Mouse (Mus musculus): Measurements from ENCODE around the gene Rassf6.
A peak's percentile ranks its signal among the peaks of the same experiment; 100 is the strongest.
"Not testable (repeated sequence)": the region's sequence is repeated elsewhere in the genome, so short reads cannot be mapped to it uniquely, and the experiment has no call there.

The Rassf6 gene

DNA sequence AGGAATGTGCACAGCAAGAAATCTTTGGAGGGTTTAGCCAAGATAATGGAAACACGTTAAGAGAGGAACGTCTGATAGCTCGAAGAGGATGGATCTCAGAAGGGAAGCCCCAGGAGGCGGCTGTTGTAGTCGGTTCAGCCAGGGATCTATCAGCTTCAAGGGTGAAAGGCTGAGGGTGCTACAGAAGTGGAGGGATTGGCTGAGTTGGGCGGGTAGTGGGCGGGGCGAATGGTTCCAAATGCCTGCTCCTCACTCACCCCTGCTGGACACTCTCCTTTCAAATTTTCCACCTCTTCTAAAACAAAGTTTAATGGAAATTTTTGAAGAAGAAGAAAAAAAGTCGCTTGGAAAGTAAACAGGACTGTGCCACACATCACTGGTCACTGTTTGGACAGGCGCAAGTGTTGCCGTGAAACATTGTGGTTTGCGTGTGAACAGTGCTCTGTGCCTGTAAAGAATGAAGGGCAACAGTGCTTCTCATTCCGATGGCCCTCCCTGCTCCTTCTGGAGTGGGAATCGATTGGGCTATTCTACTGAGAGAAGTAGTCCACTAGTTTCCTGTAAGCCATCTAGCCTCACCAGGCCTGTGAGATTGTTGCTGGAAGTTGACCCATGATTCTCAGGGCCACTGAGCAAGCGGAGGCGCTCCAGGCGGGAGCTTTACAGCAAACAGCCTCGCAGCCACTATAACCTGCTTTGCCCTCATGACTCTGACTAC, 15.6 kb downstream of the Rassf6 start:
- ATAC-seq (ENCODE audit: low TSS enrichment) = no peak

DNA sequence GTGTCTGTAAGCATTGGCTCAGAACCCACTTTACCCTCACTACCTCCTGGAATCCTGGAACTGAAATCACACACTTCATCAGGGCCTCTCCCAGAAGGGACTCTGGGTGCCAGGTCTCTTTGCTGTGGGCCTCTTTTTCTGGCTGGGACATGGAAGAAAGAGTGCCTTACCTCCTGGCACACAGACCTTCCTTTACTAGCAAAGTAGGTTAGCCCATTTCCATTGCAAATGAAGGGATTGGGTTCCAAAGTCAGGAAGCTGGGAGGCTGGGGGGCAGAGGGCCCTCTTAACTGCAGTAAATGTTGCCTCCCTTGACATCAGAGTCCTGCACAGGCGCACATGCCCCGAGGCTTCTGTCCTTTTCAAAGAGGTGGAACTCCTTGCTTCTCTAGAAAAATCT, 17.2 kb downstream of the Rassf6 start:
- peak; percentile 71 for ATAC-seq (ENCODE audit: low TSS enrichment)

DNA sequence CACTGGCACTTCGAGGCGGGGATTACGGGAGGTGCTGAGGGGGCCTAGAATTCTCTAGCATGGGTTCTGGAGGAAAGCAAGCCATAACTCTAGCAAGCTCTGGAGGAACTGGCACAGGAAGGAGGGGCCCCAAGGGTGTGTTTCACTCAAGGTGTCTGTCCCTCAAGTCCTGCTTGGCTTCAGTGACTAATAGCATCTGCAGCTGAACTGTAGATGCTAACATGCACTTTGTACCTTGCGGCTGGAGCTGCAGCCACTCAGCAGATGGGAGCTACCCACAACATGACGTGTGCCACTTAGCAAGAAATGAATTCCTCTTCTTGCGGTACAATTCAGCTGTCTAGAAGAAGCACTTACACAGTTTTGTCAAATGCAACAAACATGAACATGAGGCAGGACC, 18.7 kb downstream of the Rassf6 start:
- ATAC-seq (ENCODE audit: low TSS enrichment) = peak; percentile 41

GRCm38 (mm10) chr5:90621316-90621715, 19.1 kb downstream of the Rassf6 start:
- ATAC-seq (ENCODE audit: low TSS enrichment) = peak; percentile 85

DNA sequence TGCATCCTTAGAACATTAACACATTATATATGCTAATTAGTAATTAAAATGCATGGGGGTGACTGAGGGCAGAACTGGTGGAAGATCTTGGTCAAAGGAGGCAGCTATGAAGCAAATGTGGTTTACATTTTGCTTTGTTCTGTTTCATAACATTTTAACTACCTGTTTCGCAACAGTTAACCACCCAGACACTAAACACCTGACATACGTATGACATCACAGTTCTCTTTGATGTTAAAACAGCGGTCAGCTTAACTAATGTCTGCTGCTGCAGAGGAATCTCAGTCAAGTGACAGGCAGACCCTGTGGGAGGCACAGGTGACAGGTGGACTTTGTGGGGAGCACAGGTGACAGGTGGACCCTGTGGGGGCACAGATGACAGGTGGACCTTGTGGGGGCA, 22.6 kb downstream of the Rassf6 start:
- ATAC-seq (ENCODE audit: low TSS enrichment) = no peak

- not testable (repeated sequence) for ATAC-seq (ENCODE audit: low TSS enrichment)
Measured at GRCm38 (mm10) chr5:90612751-90613150, 27.7 kb downstream of the Rassf6 start.

- ATAC-seq (ENCODE audit: low TSS enrichment) = peak; percentile 31; the same call in 1 of the 2 replicates
Measured at GRCm38 (mm10) chr5:90611996-90612611, 28.4 kb downstream of the Rassf6 start.

DNA sequence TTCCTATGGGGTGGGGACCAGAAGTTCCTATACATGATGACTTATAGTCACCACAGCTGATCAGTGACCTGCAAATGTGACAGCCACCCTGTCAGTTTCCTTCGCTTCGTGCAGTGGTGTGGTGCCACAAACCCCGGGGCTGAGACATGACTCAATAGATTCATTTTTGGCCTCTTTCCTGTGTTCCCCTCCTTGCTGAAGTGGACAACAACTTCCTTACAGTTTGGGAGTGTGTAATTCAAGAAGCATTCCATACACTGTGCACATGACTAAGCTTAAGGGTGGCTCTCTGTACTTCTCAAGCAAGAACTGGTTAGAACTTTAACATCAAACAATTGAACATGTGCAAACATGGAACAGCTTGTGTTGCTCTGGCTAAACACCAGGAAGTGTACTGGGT, 29.1 kb downstream of the Rassf6 start:
- ATAC-seq (ENCODE audit: low TSS enrichment) = no peak

GRCm38 (mm10) chr5:90608906-90609305, 31.6 kb downstream of the Rassf6 start:
- no peak for ATAC-seq (ENCODE audit: low TSS enrichment)

- ATAC-seq (ENCODE audit: low TSS enrichment) = no peak
Measured at GRCm38 (mm10) chr5:90603407-90603923, 37.0 kb downstream of the Rassf6 start.

- peak; percentile 81 for ATAC-seq (ENCODE audit: low TSS enrichment)
Measured at GRCm38 (mm10) chr5:90601469-90601868, 39.0 kb downstream of the Rassf6 start.

DNA sequence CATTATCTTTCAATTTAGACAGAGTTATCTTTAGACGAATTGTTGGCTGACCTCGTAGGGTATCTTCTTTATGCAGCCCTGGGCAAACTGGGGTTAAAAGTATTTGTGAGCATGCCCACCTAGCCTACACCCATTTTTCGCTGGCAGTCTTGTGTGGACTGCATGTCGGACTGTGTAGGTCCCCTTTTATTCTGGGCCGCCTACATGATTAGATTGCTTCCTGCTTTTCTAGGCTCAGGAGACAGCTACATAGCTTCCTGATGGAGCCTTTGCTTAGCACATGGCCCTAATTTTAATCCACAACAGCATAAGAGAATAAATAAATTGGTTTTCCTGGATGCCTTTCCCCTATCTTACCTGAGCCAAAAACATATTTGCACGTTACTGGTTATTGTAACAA, 44.3 kb downstream of the Rassf6 start:
- no peak for ATAC-seq (ENCODE audit: low TSS enrichment)

DNA sequence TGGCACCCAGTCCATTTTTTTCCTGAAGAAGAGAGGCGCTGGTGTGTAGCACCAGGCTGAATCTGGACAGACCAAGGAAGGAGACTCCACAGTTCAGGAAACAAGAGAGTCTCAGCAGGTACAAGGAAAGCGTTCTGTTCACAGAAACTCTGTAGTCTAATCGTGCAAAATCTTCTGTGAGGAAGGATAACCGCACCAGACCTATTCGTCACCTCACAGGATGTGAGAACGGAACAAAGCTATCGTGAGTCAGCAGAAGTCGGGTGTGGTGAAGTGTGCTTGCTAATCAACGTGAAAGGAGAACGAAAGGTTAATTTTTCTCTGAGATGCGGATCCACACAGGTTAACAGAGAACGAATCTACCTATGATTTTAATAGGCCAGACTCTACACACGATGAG, 45.5 kb downstream of the Rassf6 start:
- no peak for ATAC-seq (ENCODE audit: low TSS enrichment)

GRCm38 (mm10) chr5:90591936-90592335, 48.5 kb downstream of the Rassf6 start:
- ATAC-seq (ENCODE audit: low TSS enrichment) = no peak

- ATAC-seq (ENCODE audit: low TSS enrichment) = no peak
Measured at GRCm38 (mm10) chr5:90590676-90591075, 49.8 kb downstream of the Rassf6 start.

DNA sequence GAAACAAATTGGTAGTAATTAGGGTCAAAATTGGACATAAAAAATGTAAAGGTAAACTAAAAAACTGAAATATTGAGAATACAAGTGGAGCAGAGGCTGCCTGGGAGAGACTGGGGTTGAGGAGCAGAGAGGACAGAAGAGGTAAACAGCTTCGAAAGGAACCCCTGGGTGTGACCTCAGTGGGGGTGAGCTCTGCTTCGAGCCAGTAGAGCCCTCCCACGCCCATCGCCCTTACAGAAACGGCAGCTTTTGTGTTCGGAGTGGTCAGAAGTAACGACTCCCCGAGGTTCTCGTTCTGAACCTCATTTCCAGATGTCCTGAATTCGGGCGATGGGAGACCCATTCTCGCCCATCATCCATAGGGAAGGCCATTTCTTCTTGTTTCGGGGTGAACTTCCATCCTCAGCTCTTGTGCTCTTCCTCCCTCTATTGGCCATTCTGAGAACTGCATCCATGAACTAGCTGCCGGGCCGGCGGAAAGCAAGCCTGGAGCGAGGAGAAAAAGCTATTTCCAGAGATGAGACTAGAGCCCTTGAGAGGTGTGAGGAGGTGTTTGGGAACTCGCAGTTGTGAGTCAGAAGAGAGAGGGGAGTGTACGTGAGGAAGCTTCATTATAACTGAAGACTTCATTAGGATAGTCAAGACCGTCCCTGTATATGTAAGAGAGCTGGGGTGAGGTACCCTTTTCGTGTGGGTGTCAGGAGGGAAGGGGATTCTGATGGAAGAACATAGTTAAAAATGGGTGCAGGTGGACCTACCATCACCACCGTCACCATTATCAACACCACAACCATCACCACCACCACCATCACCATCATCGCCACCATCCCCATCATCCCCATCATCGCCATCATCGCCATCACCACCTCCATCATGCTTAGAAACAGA, 51.5 kb downstream of the Rassf6 start:
- ATAC-seq (ENCODE audit: low TSS enrichment) = peak; percentile 99

DNA sequence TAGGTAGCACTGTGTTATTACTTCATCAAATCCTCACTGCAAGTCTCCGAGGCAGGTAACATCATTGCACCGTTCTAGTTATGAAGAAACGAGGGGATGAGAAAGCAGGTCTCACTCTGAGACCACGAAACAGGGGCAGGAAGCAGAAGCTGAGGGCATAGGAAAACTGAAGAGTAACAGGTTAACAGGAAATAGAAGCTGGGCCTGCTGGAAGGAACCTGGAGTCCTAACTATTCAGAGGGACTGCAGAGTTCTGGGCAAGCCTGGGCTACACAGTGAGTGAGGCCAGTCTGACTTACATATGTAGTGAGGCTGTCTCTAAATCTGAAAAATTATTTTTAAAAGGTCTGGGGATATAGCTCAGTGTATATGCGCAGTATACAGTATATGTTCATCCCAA, 52.4 kb downstream of the Rassf6 start:
- no peak for ATAC-seq (ENCODE audit: low TSS enrichment)

- ATAC-seq (ENCODE audit: low TSS enrichment) = no peak
Measured at GRCm38 (mm10) chr5:90586511-90586910, 53.9 kb downstream of the Rassf6 start.

GRCm38 (mm10) chr5:90584799-90585198, 55.7 kb downstream of the Rassf6 start:
- no peak for ATAC-seq (ENCODE audit: low TSS enrichment)

GRCm38 (mm10) chr5:90582179-90582578, 58.3 kb downstream of the Rassf6 start:
- no peak for ATAC-seq (ENCODE audit: low TSS enrichment)

- no peak for ATAC-seq (ENCODE audit: low TSS enrichment)
Measured at GRCm38 (mm10) chr5:90579556-90579955, 60.9 kb downstream of the Rassf6 start.

DNA sequence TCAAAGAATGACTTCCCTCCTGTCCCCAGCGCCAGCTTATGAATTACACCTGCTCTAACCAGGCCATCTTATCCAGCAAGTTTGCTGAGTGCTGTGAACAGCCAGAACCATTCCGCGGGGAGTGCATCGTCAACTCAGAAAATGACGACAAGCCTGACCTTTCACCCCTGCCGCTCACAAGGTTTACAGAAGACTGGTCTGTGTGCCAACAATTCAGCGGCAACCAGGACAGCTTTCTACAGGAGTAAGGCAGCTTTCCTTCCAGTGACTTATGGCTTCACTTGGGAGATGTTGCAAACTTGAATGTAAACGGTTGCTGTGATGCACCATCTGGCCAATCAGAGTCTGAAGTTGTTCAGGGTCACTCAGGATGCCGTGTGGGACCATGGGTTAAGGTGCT, 62.7 kb downstream of the Rassf6 start:
- no peak for ATAC-seq (ENCODE audit: low TSS enrichment)

All from frontal cortex, adult (tissue).